13 mouse cellular contexts compared by ENCODE assay signal in the genomic region with DNA sequence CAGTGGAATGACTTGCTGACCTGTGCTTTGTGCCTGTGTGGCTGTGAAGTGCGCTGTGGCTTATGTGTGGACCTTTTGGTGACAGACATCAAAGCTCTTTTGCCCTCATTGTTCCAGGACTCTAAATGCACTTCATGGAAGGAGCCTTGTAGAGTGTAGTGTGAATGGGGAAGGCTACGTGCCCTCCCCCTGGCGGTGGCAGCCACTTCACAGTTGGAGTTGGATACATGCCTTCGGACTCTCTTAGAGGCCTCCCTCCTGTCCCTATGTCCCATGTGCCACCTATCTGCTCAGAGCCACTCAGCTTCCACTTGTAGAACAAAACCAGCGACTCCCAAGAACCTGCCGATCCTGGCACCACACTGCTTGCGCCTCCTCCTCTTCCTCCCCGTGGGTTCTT. TPM values are rescaled to one million over a fixed set of nuclear protein-coding genes. Genes with fewer than 3 reads are reported as not detected.
DNase-seq lines count a peak whose midpoint lies in the region; ATAC-seq and TF ChIP-seq lines count a peak whose summit lies in the region.
"Had no signal": no experiment of that assay in that cellular context is flagged by ENCODE, and none has a peak within 500 bp of the region (broad histone marks: within the 10 kb centered on the region; RNA-seq: fewer than 3 reads in every experiment).

No protein-coding gene starts in this region.

- no peak for ATAC-seq in hindbrain, postnatal 0 days
- no peak for ATAC-seq in hindbrain, embryonic 11.5 days (ENCODE audit: low FRiP score)
- ATAC-seq in hindbrain, embryonic 14.5 days (ENCODE audit: low FRiP score) = no peak
- ATAC-seq: CD4-positive, CD25-positive, alpha-beta regulatory T cell, adult 4 months; midbrain, embryonic 13.5 days had no signal

- TF ChIP-seq POLR2A in lung, adult 2 months (IDR thresholded peaks at IDR 0.05; ENCODE audit: borderline replicate concordance, extremely low read depth, low read depth, low read length) = no peak

- 75% methylated on average over 8 of the region's 8 CpGs for WGBS in hindbrain, postnatal 0 days
- WGBS in hindbrain, embryonic 11.5 days = 96% methylated on average over 8 of the region's 8 CpGs
- WGBS in lung, adult 2 months = 58% methylated on average over 8 of the region's 8 CpGs
- 86% methylated on average over 8 of the region's 8 CpGs for WGBS in hindbrain, embryonic 14.5 days

- DNase-seq in hindbrain, postnatal 0 days (ENCODE audit: low spot score) = no peak
- no peak for DNase-seq in hindbrain, embryonic 11.5 days (ENCODE audit: low spot score)
- peak; percentile 54 for DNase-seq in ZHBTc4 (ENCODE audit: low read depth, low spot score)
- DNase-seq in cerebellum, adult 11-12 months = peak; percentile 73
- DNase-seq in lung, adult 2 months = peak; percentile 50
- DNase-seq in urinary bladder, postnatal 4 days (ENCODE audit: low spot score in 2 of 2) = no peak
- DNase-seq in hindbrain, embryonic 14.5 days (ENCODE audit: low spot score) = no peak
- no peak for DNase-seq in T-cell, adult 2 months (ENCODE audit: low spot score)
- DNase-seq: gastrocnemius, adult 2 months had no signal

- no peaks in the 10 kb centered on the region for H3K27me3 ChIP-seq in hindbrain, postnatal 0 days (ENCODE audit: insufficient read depth, low read length)
- H3K27me3 ChIP-seq in hindbrain, embryonic 11.5 days (ENCODE audit: control insufficient read depth, insufficient read depth, low read length) = no peaks in the 10 kb centered on the region
- H3K27me3 ChIP-seq in hindbrain, embryonic 14.5 days (ENCODE audit: control insufficient read depth, insufficient read depth, low read length) = no peaks in the 10 kb centered on the region
- H3K27me3 ChIP-seq: liver, embryonic 15.5 days; midbrain, embryonic 13.5 days; neural tube, embryonic 12.5 days had no signal

- H3K9me3 ChIP-seq in hindbrain, postnatal 0 days (ENCODE audit: low read length) = no peaks in the 10 kb centered on the region
- no peaks in the 10 kb centered on the region for H3K9me3 ChIP-seq in hindbrain, embryonic 11.5 days (ENCODE audit: control insufficient read depth, low read length)
- no peaks in the 10 kb centered on the region for H3K9me3 ChIP-seq in hindbrain, embryonic 14.5 days (ENCODE audit: control insufficient read depth, low read length)
- H3K9me3 ChIP-seq: liver, embryonic 15.5 days; midbrain, embryonic 13.5 days; neural tube, embryonic 12.5 days had no signal

- no peaks in the 10 kb centered on the region for H3K36me3 ChIP-seq in hindbrain, postnatal 0 days (ENCODE audit: insufficient read depth, low read length)
- no peaks in the 10 kb centered on the region for H3K36me3 ChIP-seq in hindbrain, embryonic 11.5 days (ENCODE audit: control insufficient read depth, insufficient read depth, low read length)
- no peaks in the 10 kb centered on the region; the same call in 1 of the 2 replicates for H3K36me3 ChIP-seq in hindbrain, embryonic 14.5 days (replicated peaks; ENCODE audit: control insufficient read depth, insufficient read depth)
- H3K36me3 ChIP-seq: midbrain, embryonic 13.5 days; neural tube, embryonic 12.5 days had no signal

- no peak overlapping the region for H3K4me3 ChIP-seq in hindbrain, postnatal 0 days (ENCODE audit: low read length)
- no peak overlapping the region for H3K4me3 ChIP-seq in hindbrain, embryonic 11.5 days (ENCODE audit: low read depth, low read length)
- H3K4me3 ChIP-seq in lung, adult 2 months (replicated peaks; ENCODE audit: extremely low read depth, low read depth, low read length) = no peak overlapping the region
- no peak overlapping the region for H3K4me3 ChIP-seq in hindbrain, embryonic 14.5 days (replicated peaks; ENCODE audit: low read length)
- H3K4me3 ChIP-seq: gastrocnemius, adult 2 months; liver, embryonic 15.5 days; midbrain, embryonic 13.5 days; neural tube, embryonic 12.5 days had no signal

- no peaks in the 10 kb centered on the region for H3K4me1 ChIP-seq in hindbrain, postnatal 0 days (ENCODE audit: insufficient read depth, low read length)
- no peaks in the 10 kb centered on the region for H3K4me1 ChIP-seq in hindbrain, embryonic 11.5 days (replicated peaks; ENCODE audit: control insufficient read depth, insufficient read depth, low read length)
- peaks cover 44% of the 10 kb centered on the region for H3K4me1 ChIP-seq in lung, adult 2 months (ENCODE audit: control insufficient read depth, insufficient read depth, low read length)
- H3K4me1 ChIP-seq in hindbrain, embryonic 14.5 days (replicated peaks; ENCODE audit: control insufficient read depth, insufficient read depth, low read length) = 0 out of 2 replicates have a peak, but pooled peaks cover 3% of the 10 kb centered on the region
- H3K4me1 ChIP-seq: neural tube, embryonic 12.5 days had no signal

- 0 out of 2 replicates have a peak, but pooled peaks have one; percentile 10 for TF ChIP-seq CTCF in hindbrain, postnatal 0 days (IDR thresholded peaks at IDR 0.05; ENCODE audit: low read depth)
- peak; percentile 17; the same call in 1 of the 2 replicates for TF ChIP-seq CTCF in lung, adult 2 months (IDR thresholded peaks at IDR 0.05; ENCODE audit: insufficient read depth, low read length)

- H3K4me2 ChIP-seq in hindbrain, postnatal 0 days (ENCODE audit: low read depth, low read length) = no peak overlapping the region
- no peak overlapping the region for H3K4me2 ChIP-seq in hindbrain, embryonic 11.5 days (replicated peaks; ENCODE audit: low read depth, low read length)
- H3K4me2 ChIP-seq in hindbrain, embryonic 14.5 days (replicated peaks) = no peak overlapping the region
- H3K4me2 ChIP-seq: liver, embryonic 15.5 days; midbrain, embryonic 13.5 days; neural tube, embryonic 12.5 days had no signal

- H3K9ac ChIP-seq in hindbrain, postnatal 0 days (replicated peaks; ENCODE audit: low read length) = no peak overlapping the region
- H3K9ac ChIP-seq in hindbrain, embryonic 11.5 days (ENCODE audit: low read depth, low read length) = no peak overlapping the region
- H3K9ac ChIP-seq in hindbrain, embryonic 14.5 days = no peak overlapping the region
- H3K9ac ChIP-seq: liver, embryonic 15.5 days; midbrain, embryonic 13.5 days; neural tube, embryonic 12.5 days had no signal

- H3K27ac ChIP-seq in hindbrain, postnatal 0 days = no peak overlapping the region
- no peak overlapping the region for H3K27ac ChIP-seq in hindbrain, embryonic 11.5 days (ENCODE audit: low read depth, low read length)
- H3K27ac ChIP-seq in hindbrain, embryonic 14.5 days = no peak overlapping the region
- H3K27ac ChIP-seq: liver, embryonic 15.5 days; neural tube, embryonic 12.5 days had no signal

RNA-seq across cellular contexts. Expression of gene Dnm2, which starts 9.1 kb away (rescaled TPM):
- total RNA-seq in hindbrain, postnatal 0 days (2014; rRNA removed) = 75.3 and 80.4 TPM in 2 replicates
- polyA plus RNA-seq in hindbrain, postnatal 0 days (2015; fragmentation: Nextera tagmentation; extraction: Ambion mirVana) = 53.5 and 58.6 TPM in 2 replicates
- 59.2 and 64.8 TPM in 2 replicates for polyA plus RNA-seq in hindbrain, embryonic 11.5 days (2014; fragmentation: Nextera tagmentation; extraction: Ambion mirVana)
- 174 and 207 TPM in 2 replicates for polyA plus RNA-seq in lung, adult 2 months (2012; rRNA removed)
- 58.3 and 60.7 TPM in 2 replicates for polyA plus RNA-seq in hindbrain, embryonic 14.5 days (2014; fragmentation: Nextera tagmentation; extraction: Ambion mirVana)

RNA-seq across cellular contexts. Expression of gene Qtrt1, which starts 22.1 kb away (rescaled TPM):
- total RNA-seq in hindbrain, postnatal 0 days (2014; rRNA removed) = 37.1 and 46.7 TPM in 2 replicates
- polyA plus RNA-seq in hindbrain, postnatal 0 days (2015; fragmentation: Nextera tagmentation; extraction: Ambion mirVana) = 38.6 and 44.5 TPM in 2 replicates
- 47.5 and 48.9 TPM in 2 replicates for polyA plus RNA-seq in hindbrain, embryonic 11.5 days (2014; fragmentation: Nextera tagmentation; extraction: Ambion mirVana)
- polyA plus RNA-seq in lung, adult 2 months (2012; rRNA removed) = 27.7 and 29.5 TPM in 2 replicates
- polyA plus RNA-seq in hindbrain, embryonic 14.5 days (2014; fragmentation: Nextera tagmentation; extraction: Ambion mirVana) = 39.3 and 39.7 TPM in 2 replicates

Comparison
In these comparisons a context has a peak if more than half of its experiments do, and no peak if none do; other contexts are left out.
1. DNase-seq: peak in ZHBTc4 (single experiment), cerebellum, adult 11-12 months (single experiment) and lung, adult 2 months (single experiment); none in hindbrain, postnatal 0 days (single experiment), hindbrain, embryonic 11.5 days (single experiment), urinary bladder, postnatal 4 days (0 of 2), hindbrain, embryonic 14.5 days (single experiment) and T-cell, adult 2 months (single experiment).